Mouse (Mus musculus) lung, embryonic 16.5 days (tissue): ENCODE results near the gene Cotl1. TPM values are rescaled to one million over a fixed set of nuclear protein-coding genes. Genes with fewer than 3 reads are reported as not detected.

Experiments used
- ATAC-seq: fragments of 200-750 bp; cut with Nextera tagmentation; 2 replicates; pipeline ENCODE4 v1.8.0; 2017; ENCODE audit warnings: low read depth, mild to moderate bottlenecking, moderate library complexity
- H3K27ac ChIP-seq: fragments of 300-500 bp; sonication (generic); 2 replicates; pipeline ENCODE4 v1.5.1; 2014; ENCODE audit warnings: mild to moderate bottlenecking, control low read depth, low read length
- H3K27me3 ChIP-seq: fragments of 300-500 bp; sonication (generic); 2 replicates; pipeline ENCODE4 v1.6.1; 2014; ENCODE audit warnings: low read depth, low read length, mixed read lengths; ENCODE audit not compliant: control insufficient read depth, insufficient read depth
- H3K36me3 ChIP-seq: fragments of 300-500 bp; sonication (generic); 2 replicates; pipeline ENCODE4 v1.6.1; 2014; ENCODE audit warnings: low read length; ENCODE audit not compliant: control insufficient read depth, insufficient read depth
- H3K4me1 ChIP-seq: fragments of 300-500 bp; sonication (generic); replicated peaks from 2 replicates; pipeline ENCODE4 v1.6.1; 2014; ENCODE audit warnings: low read length, mixed read lengths; ENCODE audit not compliant: control insufficient read depth, insufficient read depth
- H3K4me2 ChIP-seq: fragments of 300-500 bp; sonication (generic); 2 replicates; pipeline ENCODE4 v1.6.1; 2014; ENCODE audit warnings: low read depth, low read length, control low read depth
- H3K4me3 ChIP-seq: fragments of 300-500 bp; sonication (generic); 2 replicates; pipeline ENCODE4 v1.5.1; 2014; ENCODE audit warnings: mild to moderate bottlenecking, low read length, control low read depth
- H3K9ac ChIP-seq: fragments of 300-500 bp; sonication (generic); 2 replicates; pipeline ENCODE4 v1.6.1; 2014; ENCODE audit warnings: low read length, control low read depth
- H3K9me3 ChIP-seq: fragments of 300-500 bp; sonication (generic); 2 replicates; pipeline ENCODE4 v1.6.1; 2016; ENCODE audit warnings: low read length; ENCODE audit not compliant: control insufficient read depth
- WGBS: fragments of 180-500 bp; shearing (Covaris S2); extraction: QIAGEN DNeasy Blood & Tissue Kit; methylation state at CpG from one replicate; pipeline ENCODE4 v1.1.7; 2014; 5-methylcytosine and 5-hydroxymethylcytosine counted together
- polyA plus RNA-seq: library from polyadenylated mRNA; unstranded; fragments of >200 nt; fragmentation: Nextera tagmentation; extraction: Ambion mirVana; gene quantifications from 2 replicates; pipeline ENCODE4 v1.2.1, GENCODE M21; 2015

Cotl1 gene
- polyA plus RNA-seq, 1 experiment from 2014 or later: 78.4 TPM

DNA sequence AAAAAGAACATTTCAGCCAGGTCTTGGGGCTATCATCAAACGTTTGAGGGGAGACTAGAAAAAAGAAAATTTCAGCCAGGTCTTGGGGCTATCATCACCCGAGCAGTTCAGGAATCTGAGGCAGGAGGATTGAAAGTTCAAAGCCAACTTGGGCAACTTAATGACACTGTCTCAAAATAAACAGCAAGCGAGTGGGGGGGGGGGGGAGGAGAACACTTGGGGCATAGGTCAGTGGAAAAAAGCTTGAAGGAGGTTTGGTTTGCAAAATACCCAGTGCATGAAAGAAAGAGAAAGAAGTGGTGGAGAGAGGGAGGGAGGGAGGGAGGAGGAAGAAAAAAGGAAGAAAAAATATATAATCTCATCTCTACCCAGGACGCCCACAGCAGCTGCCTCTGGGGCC is 53.0 kb downstream of the Cotl1 start:
- Histone ChIP-seq H3K4me1 (peaks cover 5% of the 10 kb centered on the region; the same call in 1 of the 2 replicates), H3K27me3 (no peaks in the 10 kb centered on the region), H3K9me3 (no peaks in the 10 kb centered on the region), H3K9ac (no peak overlapping the region), H3K4me2 (no peak overlapping the region), H3K4me3 (no peak overlapping the region), H3K27ac (no peak overlapping the region), H3K36me3 (no peaks in the 10 kb centered on the region)
- WGBS: 27% methylated on average over 4 of the region's 4 CpGs
- no peak for ATAC-seq

DNA sequence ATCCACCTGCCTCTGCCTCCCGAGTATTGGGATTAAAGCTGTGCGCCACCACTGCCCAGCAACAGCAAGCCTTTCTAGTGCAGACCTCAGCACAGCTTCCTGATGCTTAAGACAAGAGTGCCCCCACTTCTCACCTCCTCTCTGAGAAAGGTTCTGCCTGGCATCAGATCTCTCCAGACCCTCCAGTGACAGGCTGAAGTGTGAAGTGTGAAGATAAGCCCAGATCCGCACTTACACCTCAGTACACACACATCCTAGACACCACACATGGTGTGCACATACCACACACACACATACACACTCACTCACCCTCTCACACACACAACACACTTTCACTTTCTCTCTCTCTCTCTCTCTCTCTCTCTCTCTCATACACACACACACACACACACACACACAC is 53.5 kb downstream of the Cotl1 start:
- Histone ChIP-seq H3K4me3 (no peak overlapping the region), H3K27me3 (no peaks in the 10 kb centered on the region), H3K27ac (no peak overlapping the region), H3K4me2 (no peak overlapping the region), H3K9ac (no peak overlapping the region), H3K36me3 (no peaks in the 10 kb centered on the region), H3K9me3 (no peaks in the 10 kb centered on the region), H3K4me1 (no peaks in the 10 kb centered on the region; the same call in 1 of the 2 replicates)
- WGBS: 51% methylated on average over 3 of the region's 3 CpGs
- ATAC-seq: no peak

DNA sequence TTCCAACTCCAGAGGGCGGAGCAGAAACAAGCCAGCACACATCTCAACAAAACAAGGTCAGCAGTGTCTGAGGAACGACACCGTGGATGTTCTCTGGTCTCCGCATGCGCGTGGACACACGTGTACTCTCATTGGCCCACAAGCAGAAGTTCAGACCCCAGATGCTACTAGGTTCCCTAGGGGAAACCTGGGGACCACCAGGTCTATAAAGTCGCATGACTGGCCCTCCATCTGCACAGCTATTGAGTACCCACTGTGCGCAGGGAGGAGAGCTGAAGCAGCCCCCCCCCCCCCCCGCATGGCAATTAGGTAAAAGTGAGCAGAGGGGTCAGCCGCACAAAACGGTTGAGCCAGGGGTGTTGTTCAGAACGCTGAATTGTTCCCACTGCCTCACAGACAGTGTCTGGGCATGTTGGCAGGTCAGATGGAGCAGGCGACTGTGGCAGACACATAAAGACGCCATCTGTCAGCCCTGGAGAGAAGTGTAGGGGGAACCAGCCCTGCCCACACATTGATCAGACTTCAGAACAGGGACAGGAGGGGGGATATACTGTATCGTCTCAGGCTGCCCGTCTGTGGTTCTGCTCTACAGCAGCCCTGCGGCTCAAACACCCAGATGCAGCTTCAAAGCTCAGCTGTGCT is 54.5 kb downstream of the Cotl1 start:
- no peak overlapping the region for H3K9ac ChIP-seq
- no peak overlapping the region for H3K4me2 ChIP-seq
- ATAC-seq: no peak
- peaks cover 4% of the 10 kb centered on the region for H3K4me1 ChIP-seq
- H3K27ac ChIP-seq: no peak overlapping the region
- 58% methylated on average over 18 of the region's 18 CpGs for WGBS
- H3K4me3 ChIP-seq: no peak overlapping the region
- H3K36me3 ChIP-seq: no peaks in the 10 kb centered on the region
- no peaks in the 10 kb centered on the region for H3K9me3 ChIP-seq
- H3K27me3 ChIP-seq: no peaks in the 10 kb centered on the region

DNA sequence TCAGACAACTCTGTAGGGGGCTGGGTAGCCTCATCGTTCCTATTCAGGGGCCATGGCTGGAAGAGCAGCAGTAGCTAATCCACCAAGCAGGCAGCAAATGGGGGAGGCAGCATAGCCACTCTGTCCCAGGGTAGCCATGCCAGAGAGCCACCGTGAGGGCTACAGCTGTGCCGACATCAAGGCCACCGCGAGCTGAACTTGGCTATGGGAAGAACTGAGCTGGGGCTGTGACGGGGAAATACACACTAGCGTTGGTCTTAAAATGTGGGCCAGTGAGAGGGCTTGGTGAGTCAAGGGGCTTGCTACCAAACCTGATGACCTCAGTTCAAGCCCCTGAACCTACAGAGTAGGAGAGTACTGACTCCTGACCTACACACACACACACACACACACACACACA is 55.7 kb downstream of the Cotl1 start:
- H3K9me3 ChIP-seq: no peaks in the 10 kb centered on the region
- no peaks in the 10 kb centered on the region for H3K36me3 ChIP-seq
- no peak overlapping the region for H3K4me3 ChIP-seq
- no peaks in the 10 kb centered on the region for H3K27me3 ChIP-seq
- H3K4me2 ChIP-seq: no peak overlapping the region
- WGBS: 62% methylated on average over 7 of the region's 7 CpGs
- H3K27ac ChIP-seq: no peak overlapping the region
- no peak overlapping the region for H3K9ac ChIP-seq
- ATAC-seq: no peak
- peaks cover 7% of the 10 kb centered on the region for H3K4me1 ChIP-seq

DNA sequence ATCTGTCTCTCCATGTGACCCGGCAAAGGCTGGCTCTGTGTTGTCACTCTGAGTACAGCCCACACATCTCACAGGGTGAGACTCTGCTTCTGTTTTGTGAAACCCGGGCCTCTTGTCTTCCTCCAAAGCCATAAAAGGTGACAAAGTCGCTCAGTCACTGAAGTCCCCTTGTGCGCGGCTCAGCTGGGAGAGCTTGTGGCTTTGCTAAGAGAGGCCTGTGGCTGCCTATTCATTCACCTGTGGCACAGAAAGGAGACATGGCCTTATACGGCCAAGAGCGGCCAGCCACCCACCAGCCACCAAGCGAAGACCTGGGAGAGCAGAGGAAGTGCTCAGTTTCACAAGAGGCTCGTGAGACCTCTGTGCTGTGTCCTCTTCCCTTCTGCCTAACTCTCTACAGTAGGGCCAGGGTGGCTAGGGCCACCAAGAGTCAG is 56.2 kb downstream of the Cotl1 start:
- Histone ChIP-seq H3K27me3 (no peaks in the 10 kb centered on the region), H3K4me1 (peaks cover 7% of the 10 kb centered on the region), H3K27ac (no peak overlapping the region; the same call in 1 of the 2 replicates), H3K36me3 (no peaks in the 10 kb centered on the region), H3K9me3 (no peaks in the 10 kb centered on the region), H3K9ac (no peak overlapping the region), H3K4me3 (no peak overlapping the region), H3K4me2 (no peak overlapping the region)
- ATAC-seq: no peak
- 62% methylated on average over 9 of the region's 9 CpGs for WGBS

DNA sequence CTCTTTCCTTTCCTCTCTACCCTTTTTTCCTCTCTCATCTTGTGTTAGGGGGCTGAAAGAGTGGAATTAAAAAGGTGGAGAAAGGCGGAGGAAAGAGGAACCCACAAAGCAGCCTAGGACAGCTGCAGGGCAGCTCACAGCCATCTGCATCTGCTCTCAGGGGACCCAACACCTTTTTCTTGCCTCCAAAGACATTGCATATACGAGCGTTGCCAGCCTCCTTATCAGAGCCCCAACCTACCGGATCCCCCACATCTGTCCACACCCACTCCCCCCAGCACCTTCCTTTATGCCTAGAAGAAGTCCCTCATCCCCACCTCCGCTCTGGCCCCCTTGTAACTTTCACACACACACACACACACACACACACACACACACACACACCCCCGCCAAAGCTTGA is 56.8 kb downstream of the Cotl1 start:
- Histone ChIP-seq H3K9me3 (no peaks in the 10 kb centered on the region), H3K27me3 (no peaks in the 10 kb centered on the region), H3K4me1 (peaks cover 11% of the 10 kb centered on the region), H3K27ac (no peak overlapping the region), H3K9ac (no peak overlapping the region), H3K4me3 (no peak overlapping the region), H3K36me3 (no peaks in the 10 kb centered on the region), H3K4me2 (no peak overlapping the region)
- no peak for ATAC-seq
- 73% methylated on average over 6 of the region's 6 CpGs for WGBS

DNA sequence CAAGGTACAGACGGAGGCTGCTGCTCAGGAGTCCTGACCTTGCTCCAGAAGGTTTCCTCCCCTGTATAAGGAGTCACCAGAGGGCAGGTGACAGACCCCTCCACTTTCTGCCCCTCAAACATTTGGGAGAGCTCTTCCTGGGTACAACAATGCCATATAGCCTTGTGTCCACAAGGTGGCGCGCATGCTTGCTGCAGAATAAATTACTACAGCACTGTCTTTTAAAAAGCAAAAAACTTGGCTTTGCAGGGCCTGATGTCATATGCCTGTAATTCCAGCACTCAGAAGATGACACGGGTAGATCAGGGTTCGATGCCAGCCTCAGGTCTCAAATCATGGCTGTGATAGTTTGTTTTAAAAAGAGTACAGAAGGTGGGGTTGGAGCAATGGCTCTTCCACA is 57.6 kb downstream of the Cotl1 start:
- no peaks in the 10 kb centered on the region for H3K9me3 ChIP-seq
- H3K4me2 ChIP-seq: no peak overlapping the region
- no peak overlapping the region for H3K27ac ChIP-seq
- H3K4me1 ChIP-seq: peaks cover 15% of the 10 kb centered on the region
- H3K27me3 ChIP-seq: no peaks in the 10 kb centered on the region
- H3K9ac ChIP-seq: no peak overlapping the region
- no peak for ATAC-seq
- WGBS: 2% methylated on average over 5 of the region's 5 CpGs
- H3K36me3 ChIP-seq: no peaks in the 10 kb centered on the region
- no peak overlapping the region for H3K4me3 ChIP-seq

DNA sequence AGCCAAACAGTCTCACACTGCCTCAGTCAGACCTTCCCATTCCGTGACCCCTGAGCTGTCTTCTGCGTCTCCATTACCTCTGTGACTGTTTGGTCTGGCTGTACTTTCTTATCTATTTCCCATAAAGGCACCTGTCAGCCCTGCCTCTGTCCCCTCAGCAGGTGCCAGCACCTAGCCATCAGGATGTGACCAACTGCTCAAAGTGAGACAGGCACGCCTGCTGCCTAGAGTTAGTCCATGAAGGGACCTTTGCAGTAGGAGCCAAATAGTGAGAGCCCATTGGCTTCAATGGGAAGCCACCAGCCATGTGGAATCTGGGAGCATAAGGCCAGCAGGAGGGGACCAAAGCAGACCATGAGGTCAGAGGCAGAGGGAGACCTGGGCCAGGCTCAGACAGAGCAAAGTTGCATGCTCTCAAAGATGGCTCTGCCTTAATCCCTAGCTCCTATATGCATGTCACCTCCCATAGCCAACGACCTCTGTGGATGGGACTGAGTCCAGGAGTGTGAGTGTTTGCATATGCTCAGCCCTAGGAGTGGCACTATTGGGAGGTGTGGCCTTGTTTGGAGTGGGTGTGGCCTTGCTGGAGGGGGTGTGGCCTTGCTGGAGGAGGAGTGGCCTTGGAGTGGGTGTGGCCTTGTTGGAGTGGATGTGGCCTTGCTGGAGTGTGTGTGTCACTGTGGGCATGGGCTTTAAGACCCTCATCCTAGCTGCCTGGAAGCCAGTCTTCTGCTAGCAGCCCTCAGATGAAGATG is 59.1 kb downstream of the Cotl1 start:
- Histone ChIP-seq H3K9me3 (no peaks in the 10 kb centered on the region), H3K4me1 (peaks cover 24% of the 10 kb centered on the region), H3K36me3 (no peaks in the 10 kb centered on the region), H3K27ac (no peak overlapping the region), H3K4me2 (no peak overlapping the region), H3K4me3 (no peak overlapping the region), H3K9ac (no peak overlapping the region), H3K27me3 (no peaks in the 10 kb centered on the region)
- ATAC-seq: no peak
- 23% methylated on average over 4 of the region's 4 CpGs for WGBS

DNA sequence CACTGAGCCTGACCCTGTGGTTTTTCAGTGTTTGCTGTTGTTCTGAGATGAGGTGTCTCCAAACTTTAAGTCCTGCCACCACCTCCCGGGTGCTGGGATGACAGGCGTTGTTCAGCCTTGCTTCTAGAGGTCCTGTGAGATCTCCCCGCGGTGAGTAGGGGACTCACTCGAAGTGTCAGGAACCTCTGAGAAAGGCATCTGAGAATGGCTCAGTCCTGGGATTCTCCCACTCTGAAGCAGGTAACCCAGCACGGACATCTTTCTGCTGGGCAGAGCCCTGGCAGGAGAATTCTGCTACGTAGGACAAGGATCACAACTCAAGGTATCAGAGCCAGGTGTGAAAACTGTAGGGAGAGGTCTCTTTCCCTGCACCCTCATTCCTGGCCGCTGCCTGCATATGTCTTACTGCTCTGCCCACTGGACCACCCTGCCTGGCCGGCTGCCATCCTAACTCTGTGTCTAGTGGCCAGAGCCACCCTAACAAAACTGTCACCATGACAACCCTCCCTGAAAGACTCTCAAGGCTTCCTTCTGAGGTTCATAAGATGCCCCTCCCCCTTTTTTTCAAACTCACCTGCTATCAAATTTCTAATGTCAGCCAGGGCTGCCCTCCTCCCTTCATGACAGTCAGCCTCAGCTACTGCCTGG is 59.8 kb downstream of the Cotl1 start:
- H3K4me1 ChIP-seq: peaks cover 24% of the 10 kb centered on the region
- no peaks in the 10 kb centered on the region for H3K9me3 ChIP-seq
- ATAC-seq: no peak
- H3K4me3 ChIP-seq: no peak overlapping the region
- no peak overlapping the region for H3K4me2 ChIP-seq
- H3K9ac ChIP-seq: no peak overlapping the region
- H3K27ac ChIP-seq: no peak overlapping the region
- no peaks in the 10 kb centered on the region for H3K36me3 ChIP-seq
- 63% methylated on average over 9 of the region's 9 CpGs for WGBS
- no peaks in the 10 kb centered on the region for H3K27me3 ChIP-seq
